28 mouse cellular contexts compared by ENCODE assay signal in genomic region chr8:120823331-120823730, GRCm38 (mm10).
DNase-seq lines count a peak whose midpoint lies in the region; ATAC-seq and TF ChIP-seq lines count a peak whose summit lies in the region.
"Had no signal": no experiment of that assay in that cellular context is flagged by ENCODE, and none has a peak within 500 bp of the region (broad histone marks: within the 10 kb centered on the region; RNA-seq: fewer than 3 reads in every experiment).

No protein-coding gene starts in this region.

- 0 out of 2 replicates have a peak, but pooled peaks cover 4% of the 10 kb centered on the region for H3K9me3 ChIP-seq in embryonic facial prominence, embryonic 12.5 days
- no peaks in the 10 kb centered on the region for H3K9me3 ChIP-seq in embryonic facial prominence, embryonic 10.5 days
- H3K9me3 ChIP-seq in liver, embryonic 13.5 days (replicated peaks): 0 out of 2 replicates have a peak, but pooled peaks cover 4% of the 10 kb centered on the region
- H3K9me3 ChIP-seq in liver, embryonic 11.5 days (ENCODE audit: control insufficient read depth, low read length): no peaks in the 10 kb centered on the region
- H3K9me3 ChIP-seq in E14TG2a.4 (ENCODE audit: low read length): peaks cover 5% of the 10 kb centered on the region
- H3K9me3 ChIP-seq: forebrain, embryonic 13.5 days had no signal

- H3K36me3 ChIP-seq in embryonic facial prominence, embryonic 12.5 days: no peaks in the 10 kb centered on the region
- H3K36me3 ChIP-seq in embryonic facial prominence, embryonic 10.5 days (replicated peaks): no peaks in the 10 kb centered on the region
- no peaks in the 10 kb centered on the region for H3K36me3 ChIP-seq in liver, embryonic 13.5 days
- no peaks in the 10 kb centered on the region for H3K36me3 ChIP-seq in liver, embryonic 11.5 days (ENCODE audit: control insufficient read depth, insufficient read depth, low read length)
- H3K36me3 ChIP-seq in E14TG2a.4 (ENCODE audit: insufficient read depth, low read length): no peaks in the 10 kb centered on the region
- H3K36me3 ChIP-seq: forebrain, embryonic 10.5 days; heart, embryonic 15.5 days had no signal

- no peak for DNase-seq in embryonic facial prominence, embryonic 10.5 days (ENCODE audit: low spot score)
- DNase-seq in liver, embryonic 13.5 days: no peak
- no peak for DNase-seq in liver, embryonic 11.5 days (ENCODE audit: low spot score)
- no peak for DNase-seq in right cerebral cortex, postnatal 36 days (ENCODE audit: low spot score in 2 of 2)
- DNase-seq: adrenal gland, adult 8-10 months; adrenal gland, postnatal 25 days; cerebellum, adult 11-12 months; cerebellum, adult 8-10 months; cerebellum, postnatal 10 days; cerebellum, postnatal 36 days; gastrocnemius, adult 2 months; gastrocnemius, postnatal 14 days; heart, adult 11 months; heart, postnatal 14 days; heart, postnatal 4 days had no signal

- peaks cover 5% of the 10 kb centered on the region; the same call in 1 of the 2 replicates for H3K4me1 ChIP-seq in embryonic facial prominence, embryonic 12.5 days
- peaks cover 42% of the 10 kb centered on the region for H3K4me1 ChIP-seq in embryonic facial prominence, embryonic 10.5 days
- H3K4me1 ChIP-seq in liver, embryonic 13.5 days (replicated peaks): peaks cover 7% of the 10 kb centered on the region; the same call in 1 of the 2 replicates
- peaks cover 5% of the 10 kb centered on the region; the same call in 1 of the 2 replicates for H3K4me1 ChIP-seq in liver, embryonic 11.5 days (replicated peaks; ENCODE audit: control insufficient read depth, insufficient read depth, low read length)
- peaks cover 63% of the 10 kb centered on the region for H3K4me1 ChIP-seq in E14TG2a.4 (replicated peaks; ENCODE audit: low read depth, low read length)
- H3K4me1 ChIP-seq: forebrain, embryonic 13.5 days had no signal

- H3K27ac ChIP-seq in embryonic facial prominence, embryonic 12.5 days: no peak overlapping the region
- no peak overlapping the region for H3K27ac ChIP-seq in embryonic facial prominence, embryonic 10.5 days (replicated peaks)
- H3K27ac ChIP-seq in liver, embryonic 13.5 days: no peak overlapping the region
- H3K27ac ChIP-seq in liver, embryonic 11.5 days (ENCODE audit: low read depth, low read length): no peak overlapping the region
- H3K27ac ChIP-seq: forebrain, embryonic 10.5 days; forebrain, embryonic 13.5 days; gastrocnemius, adult 2 months; heart, embryonic 15.5 days; hindbrain, embryonic 14.5 days; hindbrain, postnatal 0 days had no signal

- H3K27me3 ChIP-seq in embryonic facial prominence, embryonic 12.5 days: peaks cover 23% of the 10 kb centered on the region; the same call in 1 of the 2 replicates
- peaks cover 56% of the 10 kb centered on the region for H3K27me3 ChIP-seq in embryonic facial prominence, embryonic 10.5 days (replicated peaks; ENCODE audit: low read depth, poor library complexity, severe bottlenecking)
- H3K27me3 ChIP-seq in liver, embryonic 13.5 days: no peaks in the 10 kb centered on the region
- H3K27me3 ChIP-seq in liver, embryonic 11.5 days (replicated peaks; ENCODE audit: control insufficient read depth, insufficient read depth, low read length): no peaks in the 10 kb centered on the region
- H3K27me3 ChIP-seq in E14TG2a.4 (ENCODE audit: insufficient read depth, low read length): peaks cover 15% of the 10 kb centered on the region

- TF ChIP-seq CTCF in E14TG2a.4 (conservative IDR thresholded peaks at IDR 0.05; ENCODE audit: low read length): no peak

- no peak overlapping the region for H3K4me2 ChIP-seq in embryonic facial prominence, embryonic 12.5 days (replicated peaks)
- H3K4me2 ChIP-seq in liver, embryonic 13.5 days: no peak overlapping the region
- no peak overlapping the region for H3K4me2 ChIP-seq in liver, embryonic 11.5 days
- H3K4me2 ChIP-seq: forebrain, embryonic 13.5 days; heart, embryonic 11.5 days; heart, embryonic 15.5 days; hindbrain, embryonic 14.5 days had no signal

- 0 out of 2 replicates have a peak, but pooled peaks have one; percentile 49 for ATAC-seq in embryonic facial prominence, embryonic 12.5 days (ENCODE audit: insufficient number of reproducible peaks, insufficient read depth, low FRiP score, low TSS enrichment)
- 0 out of 2 replicates have a peak, but pooled peaks have one; percentile 3 for ATAC-seq in liver, embryonic 13.5 days (ENCODE audit: low read depth)
- ATAC-seq in liver, embryonic 11.5 days (replicated peaks; ENCODE audit: low FRiP score): no peak
- ATAC-seq in common myeloid progenitor, adult 5-6 weeks (replicated peaks; ENCODE audit: low read depth, poor library complexity, severe bottlenecking): peak; percentile 6; the same call in 1 of the 2 replicates
- no peak for ATAC-seq in megakaryocyte progenitor cell, adult 5-6 weeks (replicated peaks; ENCODE audit: poor library complexity)
- ATAC-seq: activated CD4-positive, CD25-positive, alpha-beta regulatory T cell, adult 4 months; forebrain, embryonic 13.5 days; forebrain, embryonic 16.5 days; hindbrain, postnatal 0 days; inflammation-experienced regulatory T-cells, adult 6 months had no signal

- no peak overlapping the region for H3K4me3 ChIP-seq in embryonic facial prominence, embryonic 12.5 days
- H3K4me3 ChIP-seq in embryonic facial prominence, embryonic 10.5 days: no peak overlapping the region
- no peak overlapping the region for H3K4me3 ChIP-seq in liver, embryonic 13.5 days (replicated peaks)
- no peak overlapping the region for H3K4me3 ChIP-seq in liver, embryonic 11.5 days (ENCODE audit: low read depth, low read length)
- H3K4me3 ChIP-seq in E14TG2a.4 (replicated peaks; ENCODE audit: low read length): peak overlapping the region; percentile 23; the same call in 1 of the 2 replicates
- H3K4me3 ChIP-seq: forebrain, embryonic 10.5 days; forebrain, embryonic 13.5 days; gastrocnemius, adult 2 months; heart, embryonic 15.5 days had no signal

- WGBS in embryonic facial prominence, embryonic 12.5 days: 45% methylated on average over 6 of the region's 6 CpGs
- WGBS in embryonic facial prominence, embryonic 10.5 days: 45% methylated on average over 6 of the region's 6 CpGs
- WGBS in liver, embryonic 13.5 days (ENCODE audit: insufficient replicate concordance): 61% methylated on average over 6 of the region's 6 CpGs
- 63% methylated on average over 6 of the region's 6 CpGs for WGBS in liver, embryonic 11.5 days

- no peak overlapping the region for H3K9ac ChIP-seq in embryonic facial prominence, embryonic 12.5 days
- no peak overlapping the region for H3K9ac ChIP-seq in liver, embryonic 13.5 days
- H3K9ac ChIP-seq in liver, embryonic 11.5 days (ENCODE audit: low read depth, low read length): no peak overlapping the region
- H3K9ac ChIP-seq: forebrain, embryonic 13.5 days; heart, embryonic 15.5 days; hindbrain, embryonic 14.5 days had no signal

Comparison
In these comparisons a context has a peak if more than half of its experiments do, and no peak if none do; other contexts are left out.
1. ATAC-seq: peak in embryonic facial prominence, embryonic 12.5 days (single experiment), liver, embryonic 13.5 days (single experiment) and common myeloid progenitor, adult 5-6 weeks (single experiment); none in liver, embryonic 11.5 days (single experiment) and megakaryocyte progenitor cell, adult 5-6 weeks (single experiment).